In the genomic region with DNA sequence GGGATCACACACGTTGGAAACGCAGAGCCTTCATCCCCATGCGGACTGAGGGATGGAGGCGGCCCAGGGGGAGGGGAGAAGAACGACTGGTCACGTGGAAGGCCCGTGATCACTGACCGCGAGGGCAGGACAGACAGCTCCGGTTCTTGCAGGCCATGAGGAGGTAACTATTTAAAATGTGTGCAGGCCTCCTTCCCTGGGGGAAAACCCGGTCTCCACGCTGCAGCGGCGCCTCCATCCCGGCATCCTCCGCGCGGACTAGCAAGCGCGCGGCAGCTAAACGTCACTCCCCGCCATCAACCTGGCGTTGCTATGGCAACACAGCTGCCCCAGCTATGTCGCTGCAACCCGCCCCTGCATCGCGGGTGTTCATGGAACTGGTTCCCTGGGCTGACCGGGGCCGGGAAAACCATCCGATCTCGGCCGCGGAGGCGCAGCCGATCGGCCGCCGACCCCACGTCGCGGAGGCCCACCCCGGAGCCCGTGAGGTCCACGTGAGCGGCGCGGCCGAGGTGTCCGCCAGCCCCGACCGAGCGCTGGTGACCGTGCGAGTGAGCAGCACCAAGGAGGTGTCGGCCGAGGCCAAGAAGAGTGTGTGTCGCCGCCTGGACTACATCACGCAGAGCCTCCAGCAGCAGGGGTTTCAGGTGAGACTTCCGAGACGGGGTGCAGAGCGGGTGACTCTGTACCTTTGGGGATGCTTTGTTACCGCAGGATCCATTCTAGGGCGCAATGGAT, we compare ENCODE assay signal across 8 mouse cellular contexts. TPM values are rescaled to one million over a fixed set of nuclear protein-coding genes. Genes with fewer than 3 reads are reported as not detected.
A peak's percentile ranks its signal among the peaks of the same experiment; 100 is the strongest.
DNase-seq lines count a peak whose midpoint lies in the region; ATAC-seq lines count a peak whose summit lies in the region.

No protein-coding gene starts in this region.

- no peaks in the 10 kb centered on the region for H3K9me3 ChIP-seq in intestine, embryonic 16.5 days (ENCODE audit: control insufficient read depth, low read length)
- no peaks in the 10 kb centered on the region for H3K9me3 ChIP-seq in midbrain, embryonic 10.5 days (replicated peaks)

- no peaks in the 10 kb centered on the region for H3K27me3 ChIP-seq in intestine, embryonic 16.5 days (replicated peaks; ENCODE audit: control insufficient read depth, insufficient read depth, low read length)
- H3K27me3 ChIP-seq in midbrain, embryonic 10.5 days (ENCODE audit: low read depth, poor library complexity, severe bottlenecking) = no peaks in the 10 kb centered on the region

- H3K27ac ChIP-seq in intestine, embryonic 16.5 days (ENCODE audit: low read length) = peak overlapping the region; percentile 72
- H3K27ac ChIP-seq in midbrain, embryonic 10.5 days (replicated peaks) = peak overlapping the region; percentile 95

- under 1% methylated on average over 64 of the region's 65 CpGs for WGBS in intestine, embryonic 16.5 days
- WGBS in midbrain, embryonic 10.5 days = under 1% methylated on average over 65 of the region's 65 CpGs

- H3K36me3 ChIP-seq in intestine, embryonic 16.5 days (ENCODE audit: control insufficient read depth, insufficient read depth, low read length) = no peaks in the 10 kb centered on the region
- H3K36me3 ChIP-seq in midbrain, embryonic 10.5 days = peaks cover 16% of the 10 kb centered on the region

- ATAC-seq in intestine, embryonic 16.5 days = peak; percentile 98

- peaks cover 5% of the 10 kb centered on the region for H3K4me1 ChIP-seq in intestine, embryonic 16.5 days (ENCODE audit: control insufficient read depth, insufficient read depth, low read length)
- H3K4me1 ChIP-seq in midbrain, embryonic 10.5 days = peaks cover 26% of the 10 kb centered on the region

- peak; percentile 91 for DNase-seq in adrenal gland, postnatal 10 days
- DNase-seq in embryo, embryonic 9.5 days (ENCODE audit: extremely low spot score) = peak; percentile 91
- peak; percentile 69 to 85 for DNase-seq in gastrocnemius, postnatal 4 days (ENCODE audit: low spot score in 2 of 2)
- DNase-seq in left cerebral cortex, postnatal 36 days (ENCODE audit: low spot score in 2 of 2) = peak; percentile 90 to 91
- DNase-seq in midbrain, embryonic 10.5 days (ENCODE audit: low spot score) = peak; percentile 93
- peak; percentile 89 to 91 for DNase-seq in right cerebral cortex, postnatal 36 days (ENCODE audit: low spot score in 2 of 2)
- DNase-seq in urinary bladder, postnatal 4 days (ENCODE audit: low spot score in 2 of 2) = peak; percentile 77 to 84

- H3K9ac ChIP-seq in intestine, embryonic 16.5 days (ENCODE audit: low read depth, low read length) = peak overlapping the region; percentile 81

- peak overlapping the region; percentile 78 for H3K4me3 ChIP-seq in intestine, embryonic 16.5 days (ENCODE audit: low read length)
- H3K4me3 ChIP-seq in midbrain, embryonic 10.5 days = peak overlapping the region; percentile 76

- intact Hi-C loops in left cerebral cortex, postnatal 36 days (cut with DNase I) = no loop called here

- H3K4me2 ChIP-seq in intestine, embryonic 16.5 days (ENCODE audit: low read depth, low read length) = peak overlapping the region; percentile 83

RNA-seq across cellular contexts. Expression of a gene that starts 0.5 kb away (rescaled TPM):
- total RNA-seq in adrenal gland, postnatal 10 days (2021) = 1 to 10 TPM; 4.5 to 5.1 TPM
- total RNA-seq in gastrocnemius, postnatal 4 days (2021) = 1 to 10 TPM; 3.0 to 3.9 TPM
- 8.6 and 9.2 TPM in 2 replicates for polyA plus RNA-seq in intestine, embryonic 16.5 days (2015; fragmentation: Nextera tagmentation; extraction: Ambion mirVana)
- total RNA-seq in left cerebral cortex, postnatal 36 days (2021) = 10 to 100 TPM; 16.8 to 18.1 TPM
- 23.4 and 23.6 TPM in 2 replicates for polyA plus RNA-seq in midbrain, embryonic 10.5 days (2016; fragmentation: Nextera tagmentation; extraction: Ambion mirVana)

Comparison
In these comparisons a context has a peak if more than half of its experiments do, and no peak if none do; other contexts are left out.
1. Peak in every context shown above with its lines: DNase-seq, ATAC-seq, H3K4me3 ChIP-seq and H3K27ac ChIP-seq.